In the genomic region with DNA sequence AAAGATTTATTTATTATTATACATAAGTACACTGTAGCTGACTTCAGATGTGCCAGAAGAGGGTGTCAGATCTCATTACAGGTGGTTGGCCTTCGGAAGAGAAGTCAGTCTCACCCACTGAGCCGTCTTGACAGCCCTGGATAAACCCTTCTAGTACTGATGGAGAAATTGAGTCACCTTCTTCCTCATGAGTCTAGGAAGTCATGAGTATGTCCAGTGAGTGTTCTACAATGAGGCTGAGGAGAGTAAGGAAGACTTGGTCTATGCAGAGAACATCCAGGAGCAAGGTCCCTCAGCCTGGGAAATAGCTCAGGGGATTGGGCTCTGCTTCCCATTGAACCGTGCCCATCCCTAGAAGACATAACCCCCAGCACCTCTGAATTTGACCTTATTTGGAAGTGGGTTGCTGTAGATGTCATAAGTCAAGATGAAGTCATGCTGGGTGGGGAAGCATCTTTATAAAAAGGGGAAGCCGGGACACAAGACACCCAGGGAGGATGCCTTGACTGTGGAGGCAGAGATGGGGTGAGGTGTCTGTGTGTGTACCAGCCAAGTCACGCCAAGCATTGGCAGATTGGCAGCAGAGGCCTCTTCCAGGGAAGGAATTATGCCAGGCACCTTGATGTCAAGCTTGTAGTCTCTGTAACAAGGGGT, we compare ENCODE assay signal across 27 mouse cellular contexts. TPM values are rescaled to one million over a fixed set of nuclear protein-coding genes. Genes with fewer than 3 reads are reported as not detected.
DNase-seq lines count a peak whose midpoint lies in the region; ATAC-seq and TF ChIP-seq lines count a peak whose summit lies in the region.
"Had no signal": no experiment of that assay in that cellular context is flagged by ENCODE, and none has a peak within 500 bp of the region (broad histone marks: within the 10 kb centered on the region; RNA-seq: fewer than 3 reads in every experiment).

No protein-coding gene starts in this region.

- H3K27ac ChIP-seq in testis, adult 2 months (ENCODE audit: control insufficient read depth, insufficient read depth, low read depth, low read length), result no peak overlapping the region
- no peak overlapping the region for H3K27ac ChIP-seq in cerebellum, adult 2 months (ENCODE audit: insufficient read depth, low read length)
- H3K27ac ChIP-seq: heart, embryonic 13.5 days; hindbrain, embryonic 13.5 days; kidney, embryonic 15.5 days; limb, embryonic 13.5 days; liver, embryonic 14.5 days; midbrain, embryonic 12.5 days had no signal

- peaks cover 2% of the 10 kb centered on the region; the same call in 1 of the 2 replicates for H3K4me1 ChIP-seq in testis, adult 2 months (ENCODE audit: control insufficient read depth, insufficient read depth, low read length)
- H3K4me1 ChIP-seq in cerebellum, adult 2 months (ENCODE audit: control insufficient read depth, insufficient read depth, low read length), result no peaks in the 10 kb centered on the region
- H3K4me1 ChIP-seq: heart, embryonic 13.5 days; hindbrain, embryonic 13.5 days; limb, embryonic 13.5 days; midbrain, embryonic 12.5 days had no signal

- peak; percentile 32 to 68; a peak in 2 of 4 replicates for ATAC-seq in hematopoietic stem cell, adult 5-6 weeks (replicated peaks in 1 of 2; ENCODE audit: insufficient read depth in 1 of 2, low FRiP score in 2 of 2, low TSS enrichment in 1 of 2, low read depth in 1 of 2, poor library complexity in 2 of 2, severe bottlenecking in 2 of 2)
- peak; percentile 84 for ATAC-seq in neutrophil, adult 5-6 weeks (ENCODE audit: extremely low read depth, insufficient number of reproducible peaks, low FRiP score, poor library complexity, severe bottlenecking)
- ATAC-seq: forebrain, embryonic 14.5 days; inflammation-experienced regulatory T-cells, adult 6 months had no signal

- 0 out of 2 replicates have a peak, but pooled peaks have one; percentile 28 for TF ChIP-seq POLR2A in testis, adult 2 months (IDR thresholded peaks at IDR 0.05; ENCODE audit: control insufficient read depth, low read depth, low read length)
- TF ChIP-seq POLR2A in cerebellum, adult 2 months (IDR thresholded peaks at IDR 0.05; ENCODE audit: borderline replicate concordance, insufficient read depth, low read length), result no peak

- H3K4me3 ChIP-seq in testis, adult 2 months (ENCODE audit: control insufficient read depth, low read depth, low read length), result peak overlapping the region; percentile 67
- no peak overlapping the region for H3K4me3 ChIP-seq in cerebellum, adult 2 months (replicated peaks; ENCODE audit: insufficient read depth, low read depth, low read length)
- H3K4me3 ChIP-seq: heart, embryonic 13.5 days; hindbrain, embryonic 13.5 days; kidney, embryonic 15.5 days; limb, embryonic 13.5 days; midbrain, embryonic 12.5 days had no signal

- TF ChIP-seq CTCF in testis, adult 2 months (IDR thresholded peaks at IDR 0.05; ENCODE audit: control insufficient read depth, insufficient read depth, insufficient replicate concordance, low read depth, low read length), result no peak
- TF ChIP-seq CTCF in cerebellum, adult 2 months (IDR thresholded peaks at IDR 0.05; ENCODE audit: borderline replicate concordance, insufficient read depth, low read depth, low read length), result no peak

- no peaks in the 10 kb centered on the region for H3K36me3 ChIP-seq in testis, adult 2 months (ENCODE audit: control insufficient read depth, insufficient read depth, low read length)
- H3K36me3 ChIP-seq: heart, embryonic 13.5 days; hindbrain, embryonic 13.5 days; kidney, embryonic 15.5 days; limb, embryonic 13.5 days; midbrain, embryonic 12.5 days had no signal

- no peaks in the 10 kb centered on the region for H3K27me3 ChIP-seq in testis, adult 2 months (ENCODE audit: control insufficient read depth, insufficient read depth, low read length)
- H3K27me3 ChIP-seq in cerebellum, adult 2 months (ENCODE audit: control insufficient read depth, insufficient read depth, low read length), result no peaks in the 10 kb centered on the region
- H3K27me3 ChIP-seq: heart, embryonic 13.5 days; hindbrain, embryonic 13.5 days; kidney, embryonic 15.5 days; limb, embryonic 13.5 days; midbrain, embryonic 12.5 days had no signal

- peak; percentile 4 for DNase-seq in adrenal gland, adult 2 months
- DNase-seq in adrenal gland, adult 8-10 months, result no peak
- DNase-seq in testis, postnatal 14 days (ENCODE audit: low spot score), result no peak
- no peak for DNase-seq in cerebellum, adult 2 months
- no peak for DNase-seq in liver
- DNase-seq: cerebellum, adult 8-10 months; cerebellum, postnatal 36 days; heart, adult 18-20 months; heart, postnatal 14 days; kidney, postnatal 36 days; layer of hippocampus, postnatal 36 days; lung, embryonic 14.5 days; lung, postnatal 4 days; right cerebral cortex, postnatal 14 days; spleen, adult 18-20 months; thymus, postnatal 25 days had no signal

- WGBS in cerebellum, adult 2 months, result 78% methylated on average over 5 of the region's 5 CpGs

RNA-seq across cellular contexts. Expression of a gene that starts 15.9 kb away (rescaled TPM):
- total RNA-seq in adrenal gland, adult 2 months (2021), result 100 to 1,000 TPM in 1 of 2 experiments, 10 to 100 TPM in 1; 99.3 to 171 TPM
- polyA plus RNA-seq in adrenal gland, adult 2 months (2012; rRNA removed), result 104 and 133 TPM in 2 replicates
- total RNA-seq in adrenal gland, adult 8-10 months (2022), result 100 to 1,000 TPM; 134 to 141 (median 137) TPM
- polyA plus RNA-seq in testis, adult 2 months (2012; rRNA removed), result 10.5 and 11.0 TPM in 2 replicates
- 11.1 and 16.3 TPM in 2 replicates for total RNA-seq in hematopoietic stem cell, adult 5-6 weeks (2017)
- 70.7 and 74.6 TPM in 2 replicates for total RNA-seq in neutrophil, adult 5-6 weeks (2017)
- 64.7 and 64.9 TPM in 2 replicates for polyA plus RNA-seq in cerebellum, adult 2 months (2012; rRNA removed)
